Mouse (Mus musculus) left cerebral cortex, adult 8-10 months (tissue): ENCODE measurements around the gene Tcp11l1. TPM values are rescaled to one million over a fixed set of nuclear protein-coding genes. Genes with fewer than 3 reads are reported as not detected.
A peak's percentile ranks its signal among the peaks of the same experiment; 100 is the strongest.

ENCODE experiments used
- DNase-seq, 2 experiments: peaks; one replicate each; pipeline ENCODE4 v3.0.0; 2022; ENCODE audit warnings: low spot score in 2 of 2
- total RNA-seq, 4 experiments: library from RNA; stranded (reverse); gene quantifications; 2 replicates each; pipeline ENCODE4 v1.2.4; 2022

The Tcp11l1 gene
- 10 to 100 TPM; 34.4 to 45.6 (median 39.4) TPM for total RNA-seq

DNA sequence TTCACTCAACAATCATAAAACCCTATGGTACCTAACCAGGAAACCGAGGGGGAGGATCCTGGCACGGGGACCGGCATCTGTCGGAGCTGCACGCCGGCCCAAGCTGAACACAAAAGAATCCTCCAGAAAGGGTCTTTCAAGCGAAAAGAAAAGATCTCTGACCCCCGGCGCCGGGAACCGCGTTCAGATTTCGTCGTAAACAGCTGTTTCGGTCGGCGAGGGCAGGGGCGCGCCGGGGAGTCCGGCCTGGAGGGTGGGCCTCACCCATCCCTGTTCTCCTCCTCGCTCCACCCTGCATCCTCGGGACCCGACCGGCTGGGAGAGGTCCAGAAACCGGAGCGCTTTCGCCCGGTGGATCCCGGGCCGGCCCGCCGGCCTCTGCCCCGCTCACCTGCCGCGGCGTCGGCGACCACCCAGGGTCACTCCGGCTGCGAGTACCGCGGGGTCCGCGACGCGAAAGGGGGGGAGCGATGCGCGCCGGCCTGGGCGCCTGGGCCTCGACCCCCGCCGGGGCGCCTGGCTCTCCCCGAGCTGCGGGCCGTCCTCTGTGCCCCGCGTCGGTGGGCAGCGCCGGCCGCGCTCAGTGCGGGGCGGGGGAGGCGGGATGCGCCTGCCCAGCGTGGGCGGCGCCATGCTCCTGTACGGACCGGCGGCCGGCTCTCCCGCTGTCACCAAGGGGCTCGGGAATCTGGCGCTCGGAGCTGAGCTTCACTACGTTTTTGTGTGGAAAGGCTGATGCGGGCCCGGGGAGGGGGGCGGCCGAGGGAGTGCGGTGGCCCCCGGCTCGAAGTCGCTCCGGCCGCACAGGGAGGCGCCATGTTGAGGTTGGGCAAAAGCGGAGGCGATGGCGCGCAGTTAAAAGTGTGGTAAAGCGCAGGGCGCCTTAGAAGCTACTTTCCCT, at the start of gene Tcp11l1:
TSS of gene Tcp11l1 (minus strand) at position 585 of the 901 bp plus-strand sequence.
- DNase-seq = peak; percentile 59 to 62

DNA sequence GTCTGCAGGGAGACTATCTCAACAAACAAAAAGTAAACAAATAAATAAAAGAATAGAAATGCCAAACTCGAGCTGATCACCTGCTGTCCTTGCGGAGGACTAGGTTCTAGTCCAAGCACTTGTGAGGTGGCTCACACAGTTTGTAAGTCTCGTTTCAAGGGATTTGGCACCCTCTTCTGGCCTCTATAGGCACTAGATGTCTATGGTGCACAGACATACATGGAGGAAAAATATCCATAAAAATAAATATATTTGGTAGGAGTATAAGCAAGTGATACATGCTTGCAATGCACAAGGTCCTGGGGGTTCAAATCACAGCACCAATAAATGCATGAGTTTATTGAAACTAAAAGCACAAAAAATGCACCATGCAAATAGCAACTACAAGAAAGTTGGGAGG, 38.6 kb upstream of the Tcp11l1 start:
- DNase-seq = no peak

DNA sequence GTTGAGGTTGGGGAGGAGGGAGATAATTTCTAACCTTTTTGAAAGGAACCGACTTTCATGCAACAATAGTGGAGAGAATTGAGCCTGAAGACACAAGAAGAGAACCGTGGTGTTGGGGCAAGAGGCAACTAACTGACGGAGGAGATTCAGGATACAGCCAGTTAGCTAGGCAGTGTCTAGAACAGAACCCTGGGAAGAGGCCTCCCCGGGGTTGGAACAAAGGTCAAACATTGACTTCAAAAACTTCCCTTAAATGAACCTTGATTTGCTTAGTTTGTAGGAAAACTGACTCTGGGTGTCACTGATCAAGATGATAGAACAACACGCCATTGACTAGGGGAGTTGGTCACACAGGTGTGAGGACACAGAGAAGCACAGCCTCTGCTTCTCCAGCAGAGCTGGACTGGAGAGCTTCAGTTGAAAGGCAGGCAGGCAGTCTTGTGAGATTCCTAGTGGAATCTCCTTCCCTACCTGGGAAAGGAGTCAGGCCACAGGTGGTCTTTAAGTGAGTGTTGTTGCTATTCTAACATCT, 36.7 kb upstream of the Tcp11l1 start:
- no peak for DNase-seq

DNA sequence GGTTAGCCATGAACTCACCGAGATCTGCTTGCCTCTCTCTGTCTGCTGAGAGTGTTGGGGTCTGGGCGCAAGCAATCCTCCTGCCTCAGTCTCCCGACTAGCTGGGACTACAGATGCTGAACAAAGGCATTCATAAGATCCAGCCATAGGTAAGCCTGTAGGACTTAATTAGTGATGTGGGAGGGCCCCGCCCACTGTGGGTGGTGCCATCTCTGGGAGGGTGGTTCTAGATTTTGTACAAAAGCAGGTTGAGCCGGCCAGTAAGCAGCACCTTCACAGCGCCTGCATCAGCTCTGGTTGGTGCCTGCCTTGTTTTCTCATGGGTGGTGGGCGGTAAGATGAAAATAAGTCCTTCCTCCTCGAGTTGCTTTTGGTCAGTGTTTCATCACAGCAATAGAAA, 34.3 kb upstream of the Tcp11l1 start:
- DNase-seq = no peak

DNA sequence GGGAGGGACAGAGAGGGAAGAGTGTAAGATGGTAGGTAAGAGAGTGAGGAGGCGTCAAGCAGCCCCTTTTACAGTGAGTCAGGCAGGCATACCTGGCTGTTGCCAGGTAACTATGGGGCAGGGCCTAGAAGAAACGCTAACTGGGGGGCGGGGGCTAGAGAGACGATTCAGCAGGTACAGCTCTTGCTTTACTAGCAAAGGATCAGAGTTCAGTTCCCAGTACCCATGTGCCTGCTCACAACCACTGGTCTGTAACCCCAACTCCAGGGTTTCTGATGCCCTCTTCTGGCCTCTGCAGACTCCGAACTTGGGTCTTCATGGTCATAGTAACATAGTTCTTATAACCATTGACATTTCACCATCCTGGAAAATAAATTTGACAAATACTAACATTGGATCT, 32.0 kb upstream of the Tcp11l1 start:
- no peak for DNase-seq

DNA sequence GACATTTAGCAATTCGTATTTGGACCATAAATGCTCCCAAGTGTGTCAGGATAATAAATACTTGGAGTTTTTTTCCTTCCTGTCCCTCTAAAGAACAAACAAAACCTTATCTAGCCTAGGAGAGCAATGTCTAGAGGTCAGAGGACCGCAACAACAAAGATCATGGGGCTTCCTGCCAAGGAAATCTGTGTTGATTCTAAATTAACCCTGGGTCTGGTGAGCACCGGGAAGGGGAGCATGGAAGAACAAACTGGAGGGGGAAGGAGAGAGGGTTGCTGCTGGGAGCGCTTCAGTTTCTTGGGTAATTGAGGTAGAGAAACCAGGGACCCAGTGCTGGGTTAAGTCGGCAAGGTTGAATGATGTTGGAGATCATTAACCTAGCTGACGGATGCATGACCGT, 31.2 kb upstream of the Tcp11l1 start:
- DNase-seq = no peak

DNA sequence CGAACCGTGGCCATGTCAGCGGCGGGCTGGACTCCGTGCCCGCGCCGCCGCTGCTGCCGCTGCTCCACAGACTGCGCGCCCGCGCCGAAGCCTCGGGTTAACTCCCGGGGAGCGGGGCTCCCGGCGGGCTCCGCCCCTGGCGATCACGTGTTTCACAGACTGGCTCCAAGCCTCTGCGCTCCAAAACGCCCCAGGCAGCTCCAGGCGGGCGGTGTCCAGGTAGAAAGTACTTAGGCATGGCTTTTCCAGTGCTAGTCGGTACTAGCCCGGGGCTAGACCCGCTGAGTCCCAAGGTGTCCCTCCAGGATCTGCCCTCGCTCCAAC, 30.7 kb upstream of the Tcp11l1 start, which contains the start of gene Depdc7:
TSS of gene Depdc7 (minus strand) at position 138 of the 324 bp plus-strand sequence.
- peak; percentile 70 to 76 for DNase-seq

DNA sequence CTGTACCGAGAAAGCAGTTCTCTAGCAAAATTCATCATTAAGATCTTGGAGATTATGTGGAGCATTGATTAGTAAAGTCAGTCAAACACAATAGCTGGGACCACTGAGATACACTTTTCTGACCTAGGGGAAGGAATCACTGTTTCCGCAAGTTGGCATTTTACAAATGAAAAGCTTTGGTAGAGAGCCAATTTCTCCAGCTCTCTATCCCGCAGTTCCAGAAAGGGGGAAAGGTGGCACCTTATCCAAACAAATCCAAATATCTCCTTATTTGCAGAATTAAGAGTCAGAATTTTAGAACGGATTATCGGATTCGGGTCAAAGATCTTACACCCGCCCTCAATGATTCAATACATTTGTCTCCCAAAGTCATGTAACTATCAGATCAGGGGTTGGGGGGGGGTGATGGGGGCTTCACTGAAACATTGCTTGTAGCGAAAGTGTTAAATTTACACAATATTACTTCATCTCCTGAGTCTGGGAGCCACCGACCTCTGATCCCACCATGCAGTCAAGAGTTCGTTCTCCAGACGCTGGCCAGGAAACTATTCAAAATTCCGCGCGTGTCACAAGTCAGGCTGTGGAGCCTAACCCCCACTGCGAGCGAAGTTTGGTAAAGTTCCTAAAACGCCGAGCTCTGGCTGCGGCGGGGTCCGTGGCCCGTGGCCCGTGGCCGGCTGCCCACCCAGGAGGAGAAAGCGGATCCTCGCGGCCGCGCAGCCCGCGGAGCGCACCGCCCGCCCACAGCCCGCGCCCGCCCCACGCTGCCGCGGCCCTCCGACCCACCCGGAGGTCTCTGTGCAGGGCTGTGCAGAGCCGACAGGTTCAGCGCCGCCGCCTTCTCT, 30.1 kb upstream of the Tcp11l1 start:
- no peak for DNase-seq

DNA sequence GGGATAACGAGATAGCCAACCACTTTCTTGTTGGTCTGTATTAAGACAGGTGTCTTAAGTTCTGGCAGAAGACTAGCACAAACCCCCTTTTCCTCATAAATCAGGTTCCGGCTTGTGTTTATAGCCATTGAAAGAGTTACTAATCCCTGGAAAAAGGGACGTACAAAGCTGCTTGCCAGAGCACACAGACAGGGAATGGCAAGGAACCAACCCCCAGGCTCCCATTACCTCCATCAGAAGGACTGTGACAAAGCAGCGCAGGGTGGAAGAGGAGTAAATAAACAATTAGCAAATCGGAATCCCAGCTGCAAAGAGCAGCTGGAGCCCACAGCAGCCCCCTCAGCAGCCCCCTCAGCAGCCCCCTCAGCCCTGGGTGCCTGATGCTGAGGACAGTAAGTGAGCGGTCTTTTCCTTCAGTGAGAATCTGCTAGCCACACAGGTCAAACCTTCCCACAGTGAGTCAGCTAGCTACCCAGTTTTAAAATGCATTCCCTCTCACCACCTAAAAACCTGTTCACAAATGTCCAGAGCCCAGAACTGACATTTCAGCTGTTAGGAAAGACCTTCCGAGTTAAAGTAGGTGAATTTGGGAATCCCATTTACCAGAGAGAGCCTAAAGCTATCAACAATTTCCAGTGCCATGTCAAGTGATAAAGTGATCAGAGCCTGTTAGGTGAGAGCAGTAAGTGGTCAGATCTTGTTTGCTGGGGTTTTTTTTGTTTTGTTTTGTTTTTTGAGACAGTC, 29.2 kb upstream of the Tcp11l1 start:
- DNase-seq = no peak

DNA sequence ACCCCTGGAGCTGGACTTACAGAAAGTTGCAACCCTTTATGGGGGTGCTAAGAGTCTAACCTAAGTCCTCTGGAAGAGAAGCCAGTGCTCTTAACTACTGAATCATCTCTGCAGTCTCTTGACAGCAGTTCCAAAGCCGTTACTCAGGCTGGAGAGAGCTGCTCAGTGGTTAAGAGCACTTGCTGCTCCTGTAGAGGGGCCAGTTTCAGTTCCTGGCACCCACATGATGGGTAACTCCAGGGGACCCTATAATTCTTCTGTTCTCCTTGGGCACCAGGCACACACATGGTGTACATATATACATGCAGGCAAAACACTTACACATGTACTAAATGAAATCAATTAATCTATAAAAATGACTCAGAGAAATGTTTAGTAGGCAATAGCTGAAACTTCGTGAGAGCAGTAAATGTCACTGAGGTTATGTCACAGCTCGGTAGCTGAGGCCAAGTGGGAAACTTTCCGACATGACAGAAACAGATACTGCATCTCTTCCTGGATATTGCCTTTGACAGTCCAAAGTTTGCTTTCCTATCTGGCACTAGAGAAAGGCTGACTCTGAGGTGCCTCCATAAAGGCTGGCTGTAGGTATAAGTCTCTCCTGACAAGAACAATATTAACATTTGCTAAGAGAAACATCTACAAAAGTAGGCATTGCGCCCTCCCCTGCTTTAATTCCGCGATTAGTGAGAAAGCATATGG, 28.4 kb upstream of the Tcp11l1 start:
- no peak for DNase-seq

DNA sequence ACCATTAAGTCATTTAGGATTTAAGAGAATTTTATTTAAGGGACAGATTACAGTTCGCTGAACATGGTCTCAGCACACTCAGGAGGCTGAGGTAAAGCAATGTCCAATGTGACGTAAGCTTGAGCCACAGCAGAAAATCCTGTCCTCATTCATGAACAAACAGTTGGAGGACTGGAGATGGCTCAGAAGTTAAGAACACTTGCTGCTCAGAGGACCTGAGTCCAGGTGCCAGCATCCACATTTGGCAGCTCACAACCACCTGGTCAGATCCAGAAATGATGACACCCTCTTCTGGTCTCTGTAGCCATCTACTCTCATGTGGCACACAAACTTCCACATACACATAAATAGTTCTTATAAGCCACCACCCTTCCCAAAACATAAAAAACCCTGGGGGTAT, 27.7 kb upstream of the Tcp11l1 start:
- DNase-seq = no peak

DNA sequence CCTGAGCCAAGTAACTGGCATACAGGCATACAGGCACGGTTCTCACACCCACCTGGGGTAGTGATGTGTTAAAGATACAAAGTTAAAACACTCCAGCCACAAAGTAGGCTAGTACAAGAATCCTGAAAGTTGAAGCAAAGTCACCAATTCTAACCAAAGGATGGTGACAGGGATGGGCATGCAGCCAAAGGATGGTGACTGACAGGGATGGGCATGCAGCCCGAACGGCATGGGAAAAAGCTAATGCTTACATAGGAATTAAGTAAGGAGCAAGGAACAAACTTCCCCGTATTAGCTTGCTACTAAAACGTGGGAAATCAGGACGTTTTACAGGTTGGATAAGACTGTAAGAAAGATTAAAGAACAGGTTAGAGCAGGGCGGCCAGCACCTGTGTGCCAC, 24.3 kb upstream of the Tcp11l1 start:
- no peak for DNase-seq

DNA sequence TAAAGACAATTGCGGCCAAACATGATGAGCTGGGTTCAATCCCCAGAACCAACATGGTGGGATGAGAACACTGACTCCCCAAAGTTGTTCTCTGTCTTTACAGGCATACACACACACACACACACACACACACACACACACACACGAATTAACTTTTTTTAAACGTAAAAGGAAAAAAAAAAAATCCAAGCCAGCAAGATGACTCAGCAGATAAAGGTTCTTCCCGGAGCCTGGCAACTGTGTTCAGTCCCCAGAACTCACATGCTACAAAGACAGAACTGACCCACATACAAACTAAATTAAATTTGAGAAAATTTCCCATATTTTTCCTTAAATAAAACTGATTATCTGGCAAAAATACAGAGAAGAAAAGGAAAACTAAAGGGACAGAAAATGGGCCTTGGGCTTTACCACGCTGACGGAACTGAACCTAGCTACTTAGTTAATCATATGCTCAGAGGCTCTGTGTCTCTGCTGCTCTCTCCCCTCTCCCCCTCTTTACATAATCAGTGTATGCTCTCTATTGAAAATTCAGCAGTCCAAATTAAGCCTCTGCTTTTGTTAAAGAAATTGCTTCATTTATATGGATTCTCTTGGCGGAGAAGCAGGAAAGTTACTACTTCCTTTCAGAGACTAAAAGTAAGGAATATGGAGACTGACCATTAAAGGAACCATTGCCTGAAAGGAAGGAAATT, 20.7 kb upstream of the Tcp11l1 start:
- DNase-seq = no peak

DNA sequence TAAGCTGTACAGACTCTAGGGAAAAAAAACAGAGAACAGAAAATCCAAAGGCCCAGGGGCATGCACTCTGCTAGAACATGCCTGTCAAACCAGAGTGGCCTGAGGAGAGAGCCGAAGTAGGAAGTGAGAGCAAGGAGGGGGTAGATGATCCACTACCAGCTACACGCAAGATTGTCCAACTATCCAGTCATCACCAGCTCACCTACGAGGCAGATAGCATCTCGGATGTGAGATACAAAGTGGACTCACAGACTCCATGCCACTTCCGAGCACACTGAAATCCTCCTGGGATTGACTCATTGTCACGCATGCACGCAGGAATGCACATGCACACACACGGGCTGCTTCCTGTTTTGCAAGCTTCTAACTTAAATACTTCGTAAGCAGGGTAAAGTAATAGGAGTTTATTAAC, 20.1 kb upstream of the Tcp11l1 start:
- DNase-seq = no peak

DNA sequence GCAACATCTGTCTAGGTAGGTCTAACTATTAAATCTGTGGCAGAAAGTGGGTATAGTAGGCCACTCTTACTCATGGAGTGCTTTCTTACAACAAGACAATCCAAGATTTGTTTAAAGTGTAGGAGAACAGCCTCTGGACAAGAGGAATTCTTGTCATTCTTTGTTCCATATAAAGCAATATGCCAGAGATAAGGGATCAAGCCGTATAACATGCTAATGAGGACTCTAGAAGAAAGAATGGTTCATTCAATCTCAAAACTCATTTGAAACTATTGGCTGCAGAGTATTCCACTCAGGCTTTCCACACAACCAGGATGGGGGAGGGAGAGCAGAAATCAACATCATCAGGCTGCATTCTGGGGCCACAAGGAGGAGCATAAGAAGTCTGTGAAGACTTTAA, 15.4 kb upstream of the Tcp11l1 start:
- no peak for DNase-seq

DNA sequence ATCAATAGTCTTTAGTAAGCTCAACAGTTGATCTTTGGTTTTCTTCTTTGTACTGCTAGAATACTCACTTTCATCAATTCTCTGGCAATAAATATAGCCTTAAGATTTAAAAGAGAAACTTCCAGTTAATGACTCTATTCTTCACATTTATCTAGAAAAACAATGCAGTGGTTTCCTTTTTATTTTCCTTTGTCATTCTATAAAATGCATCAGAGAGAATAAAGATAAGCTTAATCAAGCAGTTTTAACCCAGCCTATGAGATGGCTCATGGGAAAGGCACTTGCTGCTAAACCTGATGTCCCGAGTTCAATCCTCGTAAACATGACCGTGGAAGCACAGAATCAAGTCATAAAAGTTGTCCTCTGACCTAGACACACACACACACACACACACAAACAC, 10.1 kb upstream of the Tcp11l1 start:
- no peak for DNase-seq

DNA sequence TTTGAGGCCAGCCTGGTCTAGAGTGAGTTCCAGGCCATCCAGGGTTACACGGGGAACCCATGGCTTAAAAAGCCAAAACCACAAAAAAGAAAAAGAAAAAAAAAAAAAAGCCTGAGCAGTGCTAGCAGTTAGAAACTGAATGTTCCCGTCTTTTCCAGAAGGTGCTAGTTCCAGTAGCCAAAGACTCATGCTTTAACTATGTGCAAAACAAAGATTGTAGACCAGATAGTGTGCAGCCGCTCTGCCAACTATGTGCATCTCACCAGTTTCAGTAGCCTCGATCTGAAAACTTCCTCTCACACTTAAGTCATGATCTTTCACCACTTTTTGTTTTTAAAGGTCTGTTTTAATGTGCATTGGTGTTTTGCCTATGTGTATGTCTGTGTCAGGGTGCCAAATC, 5.9 kb upstream of the Tcp11l1 start:
- no peak for DNase-seq

DNA sequence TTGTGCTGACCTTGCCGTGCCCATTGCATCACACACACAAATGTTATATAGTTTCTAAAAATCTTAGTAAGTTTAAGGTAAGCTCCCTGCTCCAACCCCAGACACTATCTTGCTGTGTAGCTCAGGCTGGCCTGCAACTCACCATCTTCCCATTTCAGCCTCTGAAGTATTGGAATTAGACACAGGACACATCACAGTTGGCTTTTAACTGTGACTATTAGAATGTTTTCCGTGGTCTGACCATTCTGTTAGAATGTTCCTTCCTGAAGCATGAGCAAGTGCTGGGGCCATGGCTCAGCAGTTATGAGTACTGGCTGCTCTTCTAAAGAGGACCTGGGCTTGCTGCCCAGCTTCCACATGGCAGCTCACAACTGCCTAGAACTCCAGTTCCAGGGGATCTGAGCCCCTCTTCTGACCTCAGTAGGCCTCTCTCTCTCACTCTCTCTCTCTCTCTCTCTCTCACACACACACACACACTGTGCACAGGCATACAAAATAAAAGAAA, 5.3 kb upstream of the Tcp11l1 start:
- DNase-seq = no peak

DNA sequence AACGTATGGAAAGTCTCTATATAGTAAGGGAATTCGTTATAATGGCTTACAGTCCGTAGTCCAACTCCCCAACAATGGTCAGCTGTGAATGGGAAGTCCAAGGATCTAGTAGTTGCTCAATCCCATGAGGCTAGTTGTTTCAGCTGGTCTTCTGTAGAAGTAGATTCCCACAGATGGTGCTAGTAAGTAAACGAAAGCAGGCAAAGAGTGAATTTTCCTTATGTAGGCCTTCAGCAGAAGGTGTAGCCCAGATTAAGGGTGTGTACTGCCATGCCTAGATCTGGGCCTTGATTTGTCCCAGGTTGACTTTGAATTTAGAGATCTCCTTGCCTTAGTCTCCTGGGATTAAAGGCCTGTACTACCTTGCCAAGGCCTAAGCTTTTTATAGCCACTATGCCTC, 4.3 kb upstream of the Tcp11l1 start, which contains the start of gene Pin1rt1:
TSS of gene Pin1rt1 (minus strand) at position 101 of the 400 bp plus-strand sequence.
- DNase-seq = no peak

DNA sequence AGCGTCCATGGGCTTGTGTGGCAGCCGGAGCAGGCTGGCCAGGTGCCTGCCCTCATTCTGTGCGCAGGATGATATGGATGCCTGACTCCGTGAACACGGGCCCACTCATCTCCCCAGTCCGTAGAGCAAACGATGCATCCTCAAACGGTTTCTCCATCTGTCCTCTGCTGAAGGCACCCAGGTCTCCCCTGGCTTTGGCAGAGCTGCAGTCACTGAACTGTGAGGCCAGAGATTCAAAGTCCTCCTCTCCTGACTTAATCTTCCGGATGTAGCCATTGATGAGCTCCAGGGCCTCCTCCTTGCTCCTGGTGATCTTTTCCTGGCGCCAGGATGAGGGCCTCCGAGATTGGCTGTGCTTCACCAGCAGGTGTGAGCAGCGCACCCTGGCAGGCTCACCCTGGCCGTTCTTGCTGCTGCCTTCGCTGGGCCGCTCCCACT, 2.3 kb upstream of the Tcp11l1 start:
- no peak for DNase-seq
